Mouse (Mus musculus): ENCODE results near the gene Kdm5b.

Kdm5b gene

GRCm38 (mm10) chr1:134647591-134647990, 87.6 kb downstream of the Kdm5b start:
- DNase-seq (ENCODE audit: low spot score): no peak

GRCm38 (mm10) chr1:134650816-134651215, 90.8 kb downstream of the Kdm5b start:
- DNase-seq (ENCODE audit: low spot score): no peak

GRCm38 (mm10) chr1:134651268-134651850, 91.4 kb downstream of the Kdm5b start:
- no peak for DNase-seq (ENCODE audit: low spot score)

GRCm38 (mm10) chr1:134651851-134652398, 92.0 kb downstream of the Kdm5b start:
- no peak for DNase-seq (ENCODE audit: low spot score)

GRCm38 (mm10) chr1:134653603-134654257, 93.8 kb downstream of the Kdm5b start:
- no peak for DNase-seq (ENCODE audit: low spot score)

GRCm38 (mm10) chr1:134658841-134659240, 98.9 kb downstream of the Kdm5b start:
- no peak for DNase-seq (ENCODE audit: low spot score)

- DNase-seq (ENCODE audit: low spot score): no peak
Measured at GRCm38 (mm10) chr1:134660163-134660562, 100.2 kb downstream of the Kdm5b start.

GRCm38 (mm10) chr1:134671234-134672070, 111.5 kb downstream of the Kdm5b start:
- no peak for DNase-seq (ENCODE audit: low spot score)

GRCm38 (mm10) chr1:134674312-134674711, 114.3 kb downstream of the Kdm5b start:
- no peak for DNase-seq (ENCODE audit: low spot score)

- DNase-seq (ENCODE audit: low spot score): no peak
Measured at GRCm38 (mm10) chr1:134679445-134679844, 119.5 kb downstream of the Kdm5b start.

GRCm38 (mm10) chr1:134680617-134681016, 120.6 kb downstream of the Kdm5b start:
- DNase-seq (ENCODE audit: low spot score): no peak

- no peak for DNase-seq (ENCODE audit: low spot score)
Measured at GRCm38 (mm10) chr1:134682460-134682859, 122.5 kb downstream of the Kdm5b start.

All from layer of hippocampus, adult 9-10 months (tissue).